15 mouse cellular contexts compared by ENCODE assay signal in the genomic region with DNA sequence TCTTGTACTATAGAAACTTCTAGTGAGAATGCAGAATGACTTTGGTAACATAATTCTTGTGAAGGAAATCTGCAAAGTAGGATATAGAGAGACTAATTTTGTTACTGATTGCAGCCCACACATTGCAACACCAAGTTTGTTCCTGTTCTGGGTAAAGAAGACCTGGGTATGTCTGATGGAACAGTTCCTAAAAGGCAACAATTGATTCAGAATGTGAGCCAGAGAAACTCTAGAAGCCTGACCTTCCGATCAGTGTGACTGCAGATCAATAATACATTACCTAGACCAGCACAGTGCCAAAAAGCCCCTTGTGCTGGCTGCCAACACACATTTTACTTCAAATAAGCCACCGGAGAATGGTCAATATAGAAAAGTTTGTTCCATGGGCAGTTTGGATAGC.
"Had no signal": no experiment of that assay in that cellular context is flagged by ENCODE, and none has a peak within 500 bp of the region (broad histone marks: within the 10 kb centered on the region; RNA-seq: fewer than 3 reads in every experiment).

No protein-coding gene starts in this region.

- H3K36me3 ChIP-seq: midbrain, embryonic 13.5 days; midbrain, embryonic 15.5 days; neural tube, embryonic 12.5 days; stomach, embryonic 15.5 days had no signal

- H3K27me3 ChIP-seq: megakaryocyte, embryonic 14.5 days; midbrain, embryonic 13.5 days; midbrain, embryonic 15.5 days; neural tube, embryonic 12.5 days; stomach, embryonic 15.5 days had no signal

- H3K4me1 ChIP-seq: megakaryocyte, embryonic 14.5 days; midbrain, embryonic 15.5 days; stomach, embryonic 15.5 days had no signal

- H3K9ac ChIP-seq: lung, embryonic 14.5 days; midbrain, embryonic 13.5 days; midbrain, embryonic 15.5 days; neural tube, embryonic 12.5 days; stomach, embryonic 15.5 days had no signal

- H3K27ac ChIP-seq: midbrain, embryonic 13.5 days; midbrain, embryonic 15.5 days; neural tube, embryonic 12.5 days; stomach, embryonic 15.5 days; stomach, postnatal 0 days had no signal

- ATAC-seq: midbrain, embryonic 13.5 days; midbrain, embryonic 15.5 days had no signal

- H3K4me2 ChIP-seq: lung, embryonic 14.5 days; midbrain, embryonic 11.5 days; midbrain, embryonic 13.5 days; midbrain, embryonic 15.5 days; neural tube, embryonic 12.5 days; stomach, embryonic 15.5 days had no signal

- H3K9me3 ChIP-seq: megakaryocyte, embryonic 14.5 days; midbrain, embryonic 13.5 days; midbrain, embryonic 15.5 days; neural tube, embryonic 12.5 days; stomach, embryonic 15.5 days had no signal

- H3K4me3 ChIP-seq: megakaryocyte, embryonic 14.5 days; midbrain, embryonic 13.5 days; midbrain, embryonic 15.5 days; neural tube, embryonic 12.5 days; stomach, embryonic 15.5 days had no signal

- DNase-seq: lung, adult 18-20 months; lung, embryonic 14.5 days; lung, postnatal 10 days; lung, postnatal 4 days; right cerebral cortex, postnatal 14 days; thymus, adult 2 months; thymus, postnatal 25 days; thymus, postnatal 4 days had no signal
